Mouse (Mus musculus): ENCODE measurements around the gene Rdh1. TPM values are rescaled to one million over a fixed set of nuclear protein-coding genes. Genes with fewer than 3 reads are reported as not detected.
"Not testable (repeated sequence)": the region's sequence is repeated elsewhere in the genome, so short reads cannot be mapped to it uniquely, and the experiment has no call there.

Rdh1 gene
- polyA plus RNA-seq, 1 experiment: 0.11 TPM

DNA sequence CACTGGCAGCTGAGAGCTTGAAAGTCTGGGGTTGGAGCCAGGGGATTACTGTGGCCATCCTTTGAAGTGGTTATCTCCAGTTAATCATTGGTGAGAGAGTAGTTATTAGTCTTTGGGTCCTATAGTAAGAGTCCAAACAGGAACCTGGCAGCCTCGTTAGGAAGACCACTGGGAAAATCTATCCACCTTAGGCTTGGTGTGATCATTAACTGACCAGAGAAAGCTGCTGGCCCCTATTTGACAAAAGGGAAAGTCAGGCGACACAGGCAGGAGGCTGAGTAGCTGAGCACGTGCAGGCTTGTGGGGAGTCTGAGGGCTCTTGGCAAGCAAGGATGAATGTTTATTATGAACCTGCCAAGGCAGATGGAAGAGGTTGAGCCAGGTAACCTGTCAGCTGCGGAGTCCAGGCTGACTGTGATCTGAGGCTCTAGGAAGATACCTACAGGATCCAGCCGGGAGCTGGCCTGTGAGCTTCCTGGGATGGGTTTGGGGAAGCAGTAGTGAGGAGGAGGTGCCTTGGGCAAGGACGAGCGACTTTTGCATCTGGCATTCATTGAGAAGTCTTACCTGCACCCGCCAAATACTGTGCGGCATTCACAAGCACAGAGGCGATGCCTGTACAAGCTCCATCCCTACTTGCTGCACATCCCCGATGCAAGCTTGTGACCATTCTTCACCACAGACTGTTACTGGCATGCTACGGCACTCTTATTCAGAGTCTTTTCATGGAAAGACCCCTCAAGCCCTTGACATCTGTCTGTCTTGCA, 4.6 kb downstream of the Rdh1 start:
- no peak overlapping the region for H3K4me3 ChIP-seq (replicated peaks; ENCODE audit: extremely low read depth, low read depth, low read length)
- TF ChIP-seq CTCF (IDR thresholded peaks at IDR 0.05; ENCODE audit: insufficient read depth, low read length): no peak
- no peak for TF ChIP-seq POLR2A (IDR thresholded peaks at IDR 0.05; ENCODE audit: borderline replicate concordance, extremely low read depth, low read depth, low read length)
- 61% methylated on average over 12 of the region's 12 CpGs for WGBS
- no peaks in the 10 kb centered on the region for H3K4me1 ChIP-seq (ENCODE audit: control insufficient read depth, insufficient read depth, low read length)
- DNase-seq: no peak

DNA sequence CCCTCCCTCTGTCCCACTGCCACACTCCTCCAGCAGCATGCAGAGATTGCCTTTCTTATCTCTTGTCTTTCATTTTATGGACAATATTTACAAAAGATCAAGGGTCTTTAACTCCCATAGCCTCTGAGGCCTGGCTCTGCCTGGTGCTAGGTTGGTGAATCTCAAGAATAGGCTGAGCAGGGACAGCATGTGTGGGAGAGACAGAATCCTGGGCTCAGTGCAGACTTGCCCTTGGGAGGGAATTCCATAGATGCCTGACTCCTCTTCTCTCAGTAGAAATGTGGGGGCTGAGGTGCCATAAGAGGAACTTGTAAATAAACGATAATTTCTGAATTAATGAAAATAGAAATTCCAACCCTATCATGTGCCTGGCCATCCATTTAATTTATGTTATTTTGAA, 7.0 kb downstream of the Rdh1 start:
- WGBS: 78% methylated on average over 1 of the region's 1 CpGs
- TF ChIP-seq CTCF (IDR thresholded peaks at IDR 0.05; ENCODE audit: insufficient read depth, low read length): no peak
- TF ChIP-seq POLR2A (IDR thresholded peaks at IDR 0.05; ENCODE audit: borderline replicate concordance, extremely low read depth, low read depth, low read length): no peak
- no peaks in the 10 kb centered on the region for H3K4me1 ChIP-seq (ENCODE audit: control insufficient read depth, insufficient read depth, low read length)
- H3K4me3 ChIP-seq (replicated peaks; ENCODE audit: extremely low read depth, low read depth, low read length): no peak overlapping the region
- no peak for DNase-seq

DNA sequence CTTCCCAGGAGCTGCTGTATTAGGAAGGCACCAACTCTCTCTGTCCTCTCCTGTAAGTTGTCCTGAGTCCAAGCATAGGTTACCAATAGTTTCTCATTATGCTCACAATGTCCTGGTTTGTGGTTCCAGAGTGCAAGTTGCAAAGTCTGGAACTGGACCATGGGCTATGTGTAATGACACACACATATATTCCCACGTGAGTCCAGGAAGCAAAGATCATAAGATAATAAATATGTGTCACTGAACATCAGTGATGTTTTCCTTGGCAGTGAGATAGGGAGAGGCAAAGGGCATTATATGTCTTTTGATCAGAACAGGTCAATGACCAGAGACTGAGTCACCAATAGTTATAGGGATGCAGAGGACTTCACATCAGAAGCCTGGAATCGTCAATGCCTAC, 16.5 kb downstream of the Rdh1 start, which contains the start of gene Rdh9:
Rdh9 (plus strand) TSS at position 376 of the 400 bp plus-strand sequence.
- Histone ChIP-seq H3K4me3 (replicated peaks; ENCODE audit: extremely low read depth, low read depth, low read length) (no peak within 1 kb of the TSS), H3K4me1 (ENCODE audit: control insufficient read depth, insufficient read depth, low read length) (no peaks in the 10 kb centered on the region)
- TF ChIP-seq CTCF (IDR thresholded peaks at IDR 0.05; ENCODE audit: insufficient read depth, low read length) (no peak), POLR2A (IDR thresholded peaks at IDR 0.05; ENCODE audit: borderline replicate concordance, extremely low read depth, low read depth, low read length) (no peak)
- WGBS: 62% methylated on average over 2 of the region's 2 CpGs
- DNase-seq: no peak

DNA sequence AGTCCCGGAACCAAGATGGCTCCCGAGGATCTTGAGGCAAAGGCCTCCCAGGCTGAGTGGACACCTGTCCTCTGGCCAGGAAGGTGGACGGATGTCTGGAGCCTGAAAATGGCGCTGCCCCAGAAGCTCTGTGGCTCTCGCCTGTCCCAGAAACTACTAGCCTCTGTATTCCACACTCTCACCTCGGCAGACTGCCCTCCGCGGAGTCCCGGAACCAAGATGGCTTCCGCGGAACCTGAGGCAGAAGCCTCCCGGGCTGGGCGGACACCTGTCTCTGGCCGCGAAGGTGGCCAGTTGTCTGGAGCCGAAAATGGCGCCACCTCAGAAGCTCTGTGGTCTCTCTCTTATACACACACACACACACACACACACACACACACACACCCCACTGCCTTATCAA, 22.8 kb downstream of the Rdh1 start:
- not testable (repeated sequence) for DNase-seq; H3K4me1 ChIP-seq (ENCODE audit: control insufficient read depth, insufficient read depth, low read length); H3K4me3 ChIP-seq (replicated peaks; ENCODE audit: extremely low read depth, low read depth, low read length)
- 97% methylated on average over 17 of the region's 17 CpGs for WGBS

DNA sequence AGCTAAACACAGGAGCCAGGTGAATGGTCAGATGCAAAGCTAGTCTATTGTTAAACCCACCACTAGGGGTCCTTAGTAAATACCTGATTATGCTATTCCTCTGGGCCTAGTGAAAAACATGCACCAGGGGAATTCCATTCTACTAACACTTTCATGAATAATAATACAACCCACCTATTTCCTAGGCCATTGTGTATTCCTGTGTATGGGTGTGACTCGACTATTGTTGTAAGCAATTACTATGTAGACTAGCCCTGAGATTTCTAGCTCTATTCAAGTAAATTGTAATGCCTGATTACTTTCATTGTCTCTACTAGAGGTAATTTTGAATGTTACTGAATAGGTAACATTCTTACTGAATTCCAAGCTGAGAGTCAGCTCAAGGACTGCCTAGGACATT, 25.9 kb downstream of the Rdh1 start:
- DNase-seq; H3K4me1 ChIP-seq (ENCODE audit: control insufficient read depth, insufficient read depth, low read length); H3K4me3 ChIP-seq (replicated peaks; ENCODE audit: extremely low read depth, low read depth, low read length): not testable (repeated sequence)
- 61% methylated on average over 1 of the region's 1 CpGs for WGBS

DNA sequence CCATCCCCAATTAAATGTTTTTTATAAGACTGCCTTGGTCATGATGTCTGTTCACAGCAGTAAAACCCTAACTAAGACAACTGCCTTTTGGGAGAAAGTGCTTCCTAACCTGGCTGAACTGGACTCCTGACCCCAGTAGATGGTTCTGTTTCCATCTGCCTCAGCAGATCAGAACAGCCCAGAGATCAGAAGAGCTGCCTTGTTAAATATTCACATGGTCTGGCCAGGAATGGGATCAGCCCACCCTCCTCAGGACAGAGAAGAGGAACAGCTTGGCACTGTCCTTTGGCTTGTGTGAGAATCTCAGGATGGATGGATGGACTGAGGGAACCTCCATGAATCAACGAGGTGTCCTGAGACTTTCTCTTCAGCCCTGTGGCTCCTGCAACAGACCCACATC, 39.8 kb downstream of the Rdh1 start:
- no peak for DNase-seq
- Histone ChIP-seq H3K4me1 (ENCODE audit: control insufficient read depth, insufficient read depth, low read length) (no peaks in the 10 kb centered on the region), H3K4me3 (replicated peaks; ENCODE audit: extremely low read depth, low read depth, low read length) (no peak overlapping the region)
- WGBS: 83% methylated on average over 1 of the region's 1 CpGs
- TF ChIP-seq CTCF (IDR thresholded peaks at IDR 0.05; ENCODE audit: insufficient read depth, low read length) (no peak), POLR2A (IDR thresholded peaks at IDR 0.05; ENCODE audit: borderline replicate concordance, extremely low read depth, low read depth, low read length) (no peak)

DNA sequence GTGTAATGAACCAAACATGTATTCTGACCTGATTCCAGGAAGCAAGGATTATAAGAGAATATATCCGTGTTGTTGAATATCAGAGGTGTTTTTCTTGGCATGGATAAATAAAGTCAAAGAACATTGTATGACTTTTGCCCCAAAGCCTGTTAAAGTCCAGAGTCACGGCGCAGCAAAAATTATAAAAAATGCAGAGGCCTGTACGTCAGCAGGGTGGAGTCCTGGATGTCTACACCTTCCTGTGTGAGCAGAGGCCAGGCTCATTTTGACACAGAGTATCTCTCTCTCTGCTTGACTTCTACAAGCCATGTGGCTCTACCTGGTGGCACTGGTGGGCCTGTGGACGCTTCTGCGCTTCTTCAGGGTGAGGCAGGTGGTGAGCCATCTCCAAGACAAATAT, 41.4 kb downstream of the Rdh1 start, which contains the start of gene Rdh16:
Rdh16 (plus strand) TSS at position 262 of the 400 bp plus-strand sequence.
- no peaks in the 10 kb centered on the region for H3K4me1 ChIP-seq (ENCODE audit: control insufficient read depth, insufficient read depth, low read length)
- no peak for TF ChIP-seq CTCF (IDR thresholded peaks at IDR 0.05; ENCODE audit: insufficient read depth, low read length)
- no peak for TF ChIP-seq POLR2A (IDR thresholded peaks at IDR 0.05; ENCODE audit: borderline replicate concordance, extremely low read depth, low read depth, low read length)
- WGBS: 85% methylated on average over 6 of the region's 6 CpGs
- DNase-seq: no peak
- H3K4me3 ChIP-seq (replicated peaks; ENCODE audit: extremely low read depth, low read depth, low read length): no peak within 1 kb of the TSS

DNA sequence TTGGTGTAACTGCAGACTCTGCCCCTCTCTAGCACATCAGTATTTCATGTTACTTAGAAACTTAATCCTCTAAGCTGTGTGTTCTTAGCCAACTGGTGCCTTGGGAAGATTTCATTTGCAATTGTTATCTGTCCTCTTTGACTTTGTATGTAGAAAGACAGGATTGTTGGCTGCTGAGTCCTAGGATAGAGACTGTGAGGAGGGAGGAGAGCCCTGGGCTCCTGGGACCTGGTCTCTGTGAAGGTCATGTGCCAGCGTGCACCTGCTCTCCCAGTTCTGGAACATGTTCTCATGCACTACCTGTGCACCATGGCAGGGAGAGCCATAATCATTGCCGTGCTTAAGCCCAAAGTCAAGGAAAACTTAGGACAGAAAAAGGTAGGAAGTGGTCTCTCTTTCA, 42.1 kb downstream of the Rdh1 start:
- TF ChIP-seq POLR2A (IDR thresholded peaks at IDR 0.05; ENCODE audit: borderline replicate concordance, extremely low read depth, low read depth, low read length) (no peak), CTCF (IDR thresholded peaks at IDR 0.05; ENCODE audit: insufficient read depth, low read length) (no peak)
- no peak for DNase-seq
- WGBS: 78% methylated on average over 2 of the region's 2 CpGs

DNA sequence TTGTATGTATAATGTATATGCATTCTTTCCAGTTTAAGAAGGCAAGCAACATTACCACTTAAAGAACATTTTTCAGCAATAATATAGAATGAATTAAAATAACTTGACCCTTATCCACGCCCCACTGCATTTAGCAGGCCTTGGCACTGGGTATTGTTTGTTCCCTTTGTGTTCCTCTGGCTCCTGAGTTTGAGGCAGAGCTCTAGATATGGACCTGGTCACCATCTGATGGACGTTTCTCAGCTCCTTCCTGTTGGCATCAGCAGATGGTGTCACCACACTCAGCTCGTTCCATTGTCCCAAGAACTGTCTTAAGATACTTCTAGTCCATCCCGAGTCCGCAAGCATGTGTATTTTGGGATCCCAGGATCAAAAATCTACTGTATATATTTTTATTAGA, 42.7 kb downstream of the Rdh1 start:
- TF ChIP-seq POLR2A (IDR thresholded peaks at IDR 0.05; ENCODE audit: borderline replicate concordance, extremely low read depth, low read depth, low read length): no peak
- no peak for TF ChIP-seq CTCF (IDR thresholded peaks at IDR 0.05; ENCODE audit: insufficient read depth, low read length)
- WGBS: 60% methylated on average over 5 of the region's 5 CpGs
- no peaks in the 10 kb centered on the region for H3K4me1 ChIP-seq (ENCODE audit: control insufficient read depth, insufficient read depth, low read length)

More for the DNA sequence above, 42.1 kb downstream of the Rdh1 start:
- no peak overlapping the region for H3K4me3 ChIP-seq (replicated peaks; ENCODE audit: extremely low read depth, low read depth, low read length)
- H3K4me1 ChIP-seq (ENCODE audit: control insufficient read depth, insufficient read depth, low read length): no peaks in the 10 kb centered on the region

DNA sequence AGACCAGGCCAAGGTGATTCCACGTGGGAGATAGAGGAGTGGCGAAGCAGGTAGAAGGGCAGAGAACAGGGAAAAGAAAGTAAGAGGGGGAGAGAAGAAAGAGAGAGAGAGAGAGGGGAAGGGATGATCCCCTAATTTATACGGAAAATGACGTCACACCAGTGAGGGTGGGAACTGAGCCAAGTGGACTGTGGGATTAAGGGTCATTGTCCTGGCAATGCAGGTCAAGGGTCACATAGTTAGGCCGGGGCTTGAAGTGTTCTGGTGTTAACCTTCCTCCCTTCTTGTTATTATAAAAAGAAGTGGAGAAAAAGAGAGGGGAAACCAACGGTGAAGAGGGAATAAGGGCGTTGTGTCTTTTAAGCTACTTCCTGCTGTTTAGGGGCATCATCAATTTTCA, 44.9 kb downstream of the Rdh1 start:
- WGBS: 63% methylated on average over 7 of the region's 7 CpGs

More for the DNA sequence above, 42.7 kb downstream of the Rdh1 start:
- no peak for DNase-seq
- no peak overlapping the region for H3K4me3 ChIP-seq (replicated peaks; ENCODE audit: extremely low read depth, low read depth, low read length)

More for the DNA sequence above, 44.9 kb downstream of the Rdh1 start:
- TF ChIP-seq POLR2A (IDR thresholded peaks at IDR 0.05; ENCODE audit: borderline replicate concordance, extremely low read depth, low read depth, low read length): no peak
- TF ChIP-seq CTCF (IDR thresholded peaks at IDR 0.05; ENCODE audit: insufficient read depth, low read length): no peak
- Histone ChIP-seq H3K4me1 (ENCODE audit: control insufficient read depth, insufficient read depth, low read length) (no peaks in the 10 kb centered on the region), H3K4me3 (replicated peaks; ENCODE audit: extremely low read depth, low read depth, low read length) (no peak overlapping the region)
- DNase-seq: no peak

All from lung, adult 2 months (tissue).